ENCODE assay signal across 8 mouse cellular contexts in the genomic region with DNA sequence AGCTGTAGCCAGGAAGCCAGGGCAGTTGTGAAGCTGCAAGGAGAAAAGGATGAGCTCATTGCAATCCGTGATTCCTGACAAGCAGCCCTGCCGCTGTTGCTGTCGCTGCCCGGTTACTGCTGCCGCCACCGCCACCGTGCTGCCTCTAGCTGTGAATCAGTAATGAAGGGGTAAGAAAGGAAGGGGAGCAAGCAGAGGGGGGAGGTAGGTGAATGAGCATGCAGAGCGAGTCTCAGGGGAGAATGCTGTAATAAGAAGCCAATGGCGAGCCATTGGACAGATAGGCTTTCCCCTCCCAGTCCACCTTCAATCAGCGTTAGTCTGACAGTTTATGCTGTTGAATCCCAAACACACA.
DNase-seq lines count a peak whose midpoint lies in the region; ATAC-seq and TF ChIP-seq lines count a peak whose summit lies in the region.

No protein-coding gene starts in this region.

- H3K36me3 ChIP-seq in kidney, adult 2 months (ENCODE audit: control insufficient read depth, insufficient read depth, low read length) = no peaks in the 10 kb centered on the region
- H3K36me3 ChIP-seq in limb, embryonic 10.5 days = no peaks in the 10 kb centered on the region
- no peaks in the 10 kb centered on the region for H3K36me3 ChIP-seq in midbrain, embryonic 14.5 days (ENCODE audit: control insufficient read depth, insufficient read depth, low read length)

- 4% methylated on average over 10 of the region's 10 CpGs for WGBS in kidney, adult 2 months
- 0% methylated on average over 10 of the region's 10 CpGs for WGBS in limb, embryonic 10.5 days
- WGBS in midbrain, embryonic 14.5 days = under 1% methylated on average over 10 of the region's 10 CpGs

- peak; percentile 95 for ATAC-seq in midbrain, embryonic 14.5 days (ENCODE audit: low FRiP score, low TSS enrichment)

- no peaks in the 10 kb centered on the region for H3K4me1 ChIP-seq in kidney, adult 2 months (ENCODE audit: control insufficient read depth, insufficient read depth, low read length)
- H3K4me1 ChIP-seq in limb, embryonic 10.5 days = peaks cover 15% of the 10 kb centered on the region
- H3K4me1 ChIP-seq in midbrain, embryonic 14.5 days (ENCODE audit: control insufficient read depth, insufficient read depth, low read length) = peaks cover 8% of the 10 kb centered on the region; the same call in 1 of the 2 replicates

- TF ChIP-seq CTCF in kidney, adult 2 months (conservative IDR thresholded peaks at IDR 0.05; ENCODE audit: insufficient read depth, insufficient read length, low read depth, low read length) = no peak

- H3K4me3 ChIP-seq in kidney, adult 2 months (ENCODE audit: insufficient read depth, low read depth, low read length) = peak overlapping the region; percentile 4; the same call in 1 of the 2 replicates
- peak overlapping the region; percentile 52 for H3K4me3 ChIP-seq in limb, embryonic 10.5 days
- peak overlapping the region; percentile 39 for H3K4me3 ChIP-seq in midbrain, embryonic 14.5 days (replicated peaks; ENCODE audit: low read depth, low read length)

- no peaks in the 10 kb centered on the region for H3K9me3 ChIP-seq in limb, embryonic 10.5 days (replicated peaks)
- no peaks in the 10 kb centered on the region for H3K9me3 ChIP-seq in midbrain, embryonic 14.5 days (ENCODE audit: control insufficient read depth, low read length)

- peak overlapping the region; percentile 77 for H3K9ac ChIP-seq in midbrain, embryonic 14.5 days (replicated peaks; ENCODE audit: low read length)

- no peak for TF ChIP-seq POLR2A in kidney, adult 2 months (IDR thresholded peaks at IDR 0.05; ENCODE audit: low read depth, low read length)

- peak overlapping the region; percentile 57 for H3K4me2 ChIP-seq in midbrain, embryonic 14.5 days (ENCODE audit: low read length)

- peak; percentile 32 for DNase-seq in ovary, postnatal 36 days (ENCODE audit: low spot score)
- DNase-seq in ovary, postnatal 10 days (ENCODE audit: low spot score) = no peak
- peak; percentile 79 for DNase-seq in embryo, embryonic 10.5 days (ENCODE audit: low spot score)
- peak; percentile 20 to 34 for DNase-seq in heart, adult 18-20 months
- peak; percentile 10 for DNase-seq in kidney, adult 2 months
- peak; percentile 53 for DNase-seq in limb, embryonic 10.5 days (ENCODE audit: low spot score)
- peak; percentile 93 for DNase-seq in midbrain, embryonic 14.5 days
- DNase-seq in testis, postnatal 10 days (ENCODE audit: low spot score) = peak; percentile 45

- H3K27ac ChIP-seq in kidney, adult 2 months (ENCODE audit: insufficient read depth, low read depth, low read length) = no peak overlapping the region
- H3K27ac ChIP-seq in limb, embryonic 10.5 days = no peak overlapping the region; the same call in 1 of the 2 replicates
- peak overlapping the region; percentile 92 for H3K27ac ChIP-seq in midbrain, embryonic 14.5 days (replicated peaks; ENCODE audit: low read depth, low read length)

- no peaks in the 10 kb centered on the region for H3K27me3 ChIP-seq in kidney, adult 2 months (replicated peaks; ENCODE audit: control insufficient read depth, insufficient read depth, low read length)
- H3K27me3 ChIP-seq in limb, embryonic 10.5 days (ENCODE audit: low read depth, poor library complexity, severe bottlenecking) = no peaks in the 10 kb centered on the region
- no peaks in the 10 kb centered on the region for H3K27me3 ChIP-seq in midbrain, embryonic 14.5 days (ENCODE audit: control insufficient read depth, insufficient read depth, low read length)
